Mouse (Mus musculus) heart, adult 2 months (tissue): ENCODE measurements around the gene Foxj3. TPM values are rescaled to one million over a fixed set of nuclear protein-coding genes. Genes with fewer than 3 reads are reported as not detected.
A peak's percentile ranks its signal among the peaks of the same experiment; 100 is the strongest.

Experiments
- DNase-seq, 2 experiments: peaks; one replicate each; pipeline ENCODE4 v3.0.0; 2021
- H3K27ac ChIP-seq: fragments of 200-600 bp; 2 replicates; pipeline ENCODE4 v1.8.1; 2022
- H3K27me3 ChIP-seq: fragments of 200-500 bp; 2 replicates; pipeline ENCODE4 v1.6.1; 2012; ENCODE audit warnings: mild to moderate bottlenecking, low read length, inconsistent platforms, mixed read lengths; ENCODE audit not compliant: control insufficient read depth, insufficient read depth
- H3K36me3 ChIP-seq: fragments of 200-500 bp; 2 replicates; pipeline ENCODE4 v1.6.1; 2012; ENCODE audit warnings: low read length, inconsistent platforms; ENCODE audit not compliant: control insufficient read depth, insufficient read depth
- H3K4me1 ChIP-seq: fragments of 200-500 bp; 2 replicates; pipeline ENCODE4 v1.6.1; 2011; ENCODE audit warnings: low read length; ENCODE audit not compliant: control insufficient read depth, insufficient read depth
- H3K4me3 ChIP-seq: fragments of 200-600 bp; 2 replicates; pipeline ENCODE4 v1.8.1; 2022
- H3K79me2 ChIP-seq: fragments of 200-500 bp; replicated peaks from 2 replicates; pipeline ENCODE4 v1.6.1; 2012; ENCODE audit warnings: mild to moderate bottlenecking, inconsistent platforms, low read length, moderate library complexity, mixed read lengths; ENCODE audit not compliant: control insufficient read depth, insufficient read depth
- H3K9ac ChIP-seq: fragments of 200-500 bp; 2 replicates; pipeline ENCODE4 v1.6.1; 2012; ENCODE audit warnings: low read depth, mild to moderate bottlenecking, control low read depth, inconsistent platforms, low read length, mixed read lengths
- CTCF ChIP-seq: fragments of 200-600 bp; IDR thresholded peaks from 2 replicates; pipeline ENCODE4 v1.8.1; 2022; ENCODE audit warnings: antibody characterized with exemption, mild to moderate bottlenecking, moderate library complexity
- EP300 ChIP-seq: fragments of 200-500 bp; IDR thresholded peaks from 2 replicates; pipeline ENCODE4 v1.6.1; 2011; ENCODE audit warnings: low read depth, low read length, control low read depth; ENCODE audit not compliant: insufficient read depth
- POLR2A ChIP-seq: fragments of 200-500 bp; IDR thresholded peaks from 2 replicates; pipeline ENCODE4 v1.6.1; 2011; ENCODE audit warnings: mild to moderate bottlenecking, low read depth, low read length, control low read depth; ENCODE audit not compliant: insufficient read depth
- WGBS: fragments of 180-500 bp; shearing (Covaris S2); methylation state at CpG from one replicate; pipeline ENCODE4 v1.1.7; 2018; 5-methylcytosine and 5-hydroxymethylcytosine counted together
- intact Hi-C: fragments of 180-260 bp; cut with DNase I; formaldehyde crosslinking; loops from one replicate; pipeline ENCODE4 v1.15.1; 2025
- polyA plus RNA-seq: library from polyadenylated mRNA; depleted of rRNA; stranded (reverse); fragments of >200 nt; gene quantifications from 2 replicates; pipeline ENCODE4 v1.2.3, GENCODE M21; 2012
- total RNA-seq, 2 experiments: library from RNA; stranded (reverse); gene quantifications; 2 replicates each; pipeline ENCODE4 v1.2.3; 2021

Foxj3 gene
- total and polyA plus RNA-seq, 3 experiments: 13.5 to 32.1 (median 30.3) TPM

GRCm38 (mm10) chr4:119531813-119532212, 5.0 kb upstream of the Foxj3 start:
- 87% methylated on average over 2 of the region's 2 CpGs for WGBS
- intact Hi-C loops: loop anchor here (5.0 kb wide), 1 partner anchor 100 kb away; no protein-coding TSS in a partner anchor
- TF ChIP-seq EP300: no peak
- peak; percentile 67 for TF ChIP-seq CTCF
- Histone ChIP-seq H3K4me1 (no peaks in the 10 kb centered on the region), H3K4me3 (no peak overlapping the region), H3K27me3 (no peaks in the 10 kb centered on the region), H3K79me2 (no peaks in the 10 kb centered on the region), H3K36me3 (no peaks in the 10 kb centered on the region), H3K27ac (no peak overlapping the region), H3K9ac (no peak overlapping the region)
- no peak for DNase-seq

- Histone ChIP-seq H3K4me3 (no peak overlapping the region), H3K36me3 (no peaks in the 10 kb centered on the region), H3K27me3 (no peaks in the 10 kb centered on the region), H3K27ac (no peak overlapping the region), H3K4me1 (peaks cover 4% of the 10 kb centered on the region), H3K9ac (no peak overlapping the region), H3K79me2 (no peaks in the 10 kb centered on the region; the same call in none of the 2 replicates)
- intact Hi-C loops: loop anchor here (5.0 kb wide), 2 partner anchors 92 to 288 kb away; no protein-coding TSS in a partner anchor
- WGBS: 49% methylated on average over 4 of the region's 4 CpGs
- no peak for DNase-seq
- TF ChIP-seq POLR2A (no peak), EP300 (no peak), CTCF (no peak)
These were observed 1.7 kb upstream of the Foxj3 start for GRCm38 (mm10) chr4:119535103-119535502.

GRCm38 (mm10) chr4:119537436-119537835, 632 bp downstream of the Foxj3 start:
- intact Hi-C loops: loop anchor here (5.0 kb wide), 2 partner anchors 90 to 290 kb away; no protein-coding TSS in a partner anchor

GRCm38 (mm10) chr4:119539031-119539824, 2.4 kb downstream of the Foxj3 start, which contains the start of gene Frg2f1:
Gene Frg2f1 (minus strand): TSS chr4:119539529.
- Histone ChIP-seq H3K27me3 (no peaks in the 10 kb centered on the region), H3K27ac (peak within 1 kb of the TSS; percentile 99), H3K4me3 (peak within 1 kb of the TSS; percentile 94), H3K9ac (peak within 1 kb of the TSS; percentile 97), H3K36me3 (peaks cover 7% of the 10 kb centered on the region), H3K79me2 (no peaks in the 10 kb centered on the region; the same call in none of the 2 replicates), H3K4me1 (peaks cover 7% of the 10 kb centered on the region)
- intact Hi-C loops: loop anchor here (1.0 to 5.0 kb wide), 4 partner anchors 76 to 292 kb away; partner anchors contain the start of genes Ppcs and Zmynd12
- TF ChIP-seq EP300 (peak; percentile 81), POLR2A (peak; percentile 64; the same call in 1 of the 2 replicates), CTCF (0 out of 2 replicates have a peak, but pooled peaks have one; percentile 18)
- under 1% methylated on average over 81 of the region's 85 CpGs for WGBS
- peak; percentile 96 to 97 for DNase-seq

More at GRCm38 (mm10) chr4:119537436-119537835, 632 bp downstream of the Foxj3 start:
- no peak for TF ChIP-seq CTCF
- no peak for TF ChIP-seq POLR2A
- no peak for TF ChIP-seq EP300
- Histone ChIP-seq H3K27me3 (no peaks in the 10 kb centered on the region), H3K79me2 (no peaks in the 10 kb centered on the region; the same call in none of the 2 replicates), H3K4me1 (peaks cover 7% of the 10 kb centered on the region), H3K4me3 (no peak overlapping the region), H3K9ac (no peak overlapping the region), H3K27ac (no peak overlapping the region), H3K36me3 (peaks cover 7% of the 10 kb centered on the region)
- DNase-seq: no peak
- WGBS: 92% methylated on average over 4 of the region's 4 CpGs

GRCm38 (mm10) chr4:119539836-119540532, 3.2 kb downstream of the Foxj3 start:
- H3K4me3 ChIP-seq: peak overlapping the region; percentile 94
- WGBS: under 1% methylated on average over 62 of the region's 76 CpGs
- peaks cover 9% of the 10 kb centered on the region for H3K36me3 ChIP-seq
- H3K4me1 ChIP-seq: peaks cover 7% of the 10 kb centered on the region
- H3K9ac ChIP-seq: peak overlapping the region; percentile 97
- no peak for TF ChIP-seq CTCF
- TF ChIP-seq EP300: no peak
- no peak for TF ChIP-seq POLR2A
- peak overlapping the region; percentile 99 for H3K27ac ChIP-seq
- H3K27me3 ChIP-seq: no peaks in the 10 kb centered on the region
- intact Hi-C loops: loop anchor here (1.0 to 5.0 kb wide), 5 partner anchors 77 to 293 kb away; partner anchors contain the start of genes Hivep3, Ppcs and Zmynd12
- no peaks in the 10 kb centered on the region; the same call in none of the 2 replicates for H3K79me2 ChIP-seq
- DNase-seq: no peak
